Mouse (Mus musculus) forebrain, embryonic 12.5 days (tissue): Measurements from ENCODE around the gene Psmd6. TPM values are rescaled to one million over a fixed set of nuclear protein-coding genes. Genes with fewer than 3 reads are reported as not detected.
A peak's percentile ranks its signal among the peaks of the same experiment; 100 is the strongest.

Experiments
- ATAC-seq: fragments of 200-750 bp; cut with Nextera tagmentation; 2 replicates; pipeline ENCODE4 v1.8.0; 2017; ENCODE audit warnings: moderate TSS enrichment; ENCODE audit not compliant: low FRiP score
- H3K27ac ChIP-seq: fragments of 300-500 bp; sonication (generic); 2 replicates; pipeline ENCODE4 v1.5.1; 2016; ENCODE audit warnings: mild to moderate bottlenecking
- H3K27me3 ChIP-seq: fragments of 300-500 bp; sonication (generic); 2 replicates; pipeline ENCODE4 v1.6.1; 2016; ENCODE audit warnings: mild to moderate bottlenecking
- H3K36me3 ChIP-seq: fragments of 300-500 bp; sonication (generic); replicated peaks from 2 replicates; pipeline ENCODE4 v1.6.1; 2016; ENCODE audit warnings: mild to moderate bottlenecking
- H3K4me1 ChIP-seq: fragments of 300-500 bp; sonication (generic); 2 replicates; pipeline ENCODE4 v1.6.1; 2016
- H3K4me2 ChIP-seq: fragments of 300-500 bp; sonication (generic); 2 replicates; pipeline ENCODE4 v1.6.1; 2016; ENCODE audit warnings: mild to moderate bottlenecking, moderate library complexity
- H3K4me3 ChIP-seq: fragments of 300-500 bp; sonication (generic); replicated peaks from 2 replicates; pipeline ENCODE4 v1.5.1; 2016; ENCODE audit warnings: mild to moderate bottlenecking
- H3K9ac ChIP-seq: fragments of 300-500 bp; sonication (generic); 2 replicates; pipeline ENCODE4 v1.6.1; 2016; ENCODE audit warnings: mild to moderate bottlenecking
- H3K9me3 ChIP-seq: fragments of 300-500 bp; sonication (generic); 2 replicates; pipeline ENCODE4 v1.6.1; 2016
- WGBS: fragments of 180-500 bp; shearing (Covaris S2); methylation state at CpG from one replicate; pipeline ENCODE4 v1.1.7; 2016; 5-methylcytosine and 5-hydroxymethylcytosine counted together
- polyA plus RNA-seq: library from polyadenylated mRNA; unstranded; fragments of >200 nt; fragmentation: Nextera tagmentation; extraction: Ambion mirVana; gene quantifications from 2 replicates; pipeline ENCODE4 v1.2.1, GENCODE M21; 2016

Psmd6 gene
- polyA plus RNA-seq, 1 experiment from 2014 or later, result 292 TPM

GRCm38 (mm10) chr14:14083811-14084210 lies 37.0 kb downstream of the Psmd6 start:
- H3K27ac ChIP-seq, result no peak overlapping the region
- 93% methylated on average over 8 of the region's 8 CpGs for WGBS
- no peaks in the 10 kb centered on the region for H3K27me3 ChIP-seq
- H3K36me3 ChIP-seq, result peaks cover 4% of the 10 kb centered on the region; the same call in 1 of the 2 replicates
- H3K4me1 ChIP-seq, result no peaks in the 10 kb centered on the region
- no peak for ATAC-seq
- H3K9ac ChIP-seq, result no peak overlapping the region
- H3K4me3 ChIP-seq, result no peak overlapping the region
- H3K9me3 ChIP-seq, result no peaks in the 10 kb centered on the region
- H3K4me2 ChIP-seq, result no peak overlapping the region

- H3K27ac ChIP-seq, result no peak overlapping the region
- WGBS, result 89% methylated on average over 6 of the region's 6 CpGs
- ATAC-seq, result no peak
Measured at GRCm38 (mm10) chr14:14080604-14081194, 40.1 kb downstream of the Psmd6 start.

GRCm38 (mm10) chr14:14071456-14071855 lies 49.3 kb downstream of the Psmd6 start:
- no peak for ATAC-seq
- H3K36me3 ChIP-seq, result no peaks in the 10 kb centered on the region
- no peak overlapping the region for H3K4me3 ChIP-seq
- no peaks in the 10 kb centered on the region for H3K9me3 ChIP-seq
- no peak overlapping the region; the same call in 1 of the 2 replicates for H3K4me2 ChIP-seq
- peaks cover 54% of the 10 kb centered on the region for H3K4me1 ChIP-seq
- peak overlapping the region; percentile 90 for H3K27ac ChIP-seq
- no peak overlapping the region for H3K9ac ChIP-seq
- no peaks in the 10 kb centered on the region for H3K27me3 ChIP-seq
- WGBS, result 44% methylated on average over 4 of the region's 4 CpGs

More at GRCm38 (mm10) chr14:14080604-14081194, 40.1 kb downstream of the Psmd6 start:
- Histone ChIP-seq H3K27me3 (no peaks in the 10 kb centered on the region), H3K4me1 (no peaks in the 10 kb centered on the region), H3K4me2 (no peak overlapping the region), H3K36me3 (0 out of 2 replicates have a peak, but pooled peaks cover 4% of the 10 kb centered on the region), H3K9ac (no peak overlapping the region), H3K4me3 (no peak overlapping the region), H3K9me3 (no peaks in the 10 kb centered on the region)

- WGBS, result 2% methylated on average over 6 of the region's 6 CpGs
- H3K4me1 ChIP-seq, result peaks cover 61% of the 10 kb centered on the region
- peak; percentile 89 for ATAC-seq
- no peaks in the 10 kb centered on the region for H3K9me3 ChIP-seq
- H3K4me3 ChIP-seq, result no peak overlapping the region
- peak overlapping the region; percentile 90 for H3K27ac ChIP-seq
- peak overlapping the region; percentile 31 for H3K4me2 ChIP-seq
- H3K27me3 ChIP-seq, result no peaks in the 10 kb centered on the region
- H3K36me3 ChIP-seq, result no peaks in the 10 kb centered on the region
- H3K9ac ChIP-seq, result no peak overlapping the region
Measured at GRCm38 (mm10) chr14:14070541-14071315, 50.1 kb downstream of the Psmd6 start.

GRCm38 (mm10) chr14:14068553-14068952 lies 52.2 kb downstream of the Psmd6 start:
- Histone ChIP-seq H3K4me2 (peak overlapping the region; percentile 43), H3K9me3 (no peaks in the 10 kb centered on the region), H3K9ac (no peak overlapping the region), H3K36me3 (no peaks in the 10 kb centered on the region), H3K27me3 (no peaks in the 10 kb centered on the region), H3K4me3 (no peak overlapping the region), H3K27ac (peak overlapping the region; percentile 86), H3K4me1 (peaks cover 80% of the 10 kb centered on the region)
- no peak for ATAC-seq
- 9% methylated on average over 3 of the region's 3 CpGs for WGBS

- WGBS, result 4% methylated on average over 10 of the region's 10 CpGs
- H3K9ac ChIP-seq, result peak overlapping the region; percentile 38; the same call in 1 of the 2 replicates
Measured at GRCm38 (mm10) chr14:14067648-14068472, 52.9 kb downstream of the Psmd6 start.

GRCm38 (mm10) chr14:14066241-14066640 lies 54.5 kb downstream of the Psmd6 start:
- H3K27ac ChIP-seq, result peak overlapping the region; percentile 86
- 53% methylated on average over 6 of the region's 6 CpGs for WGBS
- no peak overlapping the region for H3K9ac ChIP-seq
- no peak overlapping the region for H3K4me3 ChIP-seq
- H3K4me1 ChIP-seq, result peaks cover 71% of the 10 kb centered on the region
- no peaks in the 10 kb centered on the region for H3K27me3 ChIP-seq
- no peak overlapping the region for H3K4me2 ChIP-seq
- no peaks in the 10 kb centered on the region; the same call in 1 of the 2 replicates for H3K36me3 ChIP-seq
- no peak for ATAC-seq
- H3K9me3 ChIP-seq, result no peaks in the 10 kb centered on the region

More at GRCm38 (mm10) chr14:14067648-14068472, 52.9 kb downstream of the Psmd6 start:
- no peak for ATAC-seq
- Histone ChIP-seq H3K4me3 (no peak overlapping the region; the same call in 1 of the 2 replicates), H3K4me2 (peak overlapping the region; percentile 43), H3K36me3 (no peaks in the 10 kb centered on the region), H3K27me3 (no peaks in the 10 kb centered on the region), H3K4me1 (peaks cover 85% of the 10 kb centered on the region), H3K9me3 (no peaks in the 10 kb centered on the region), H3K27ac (peak overlapping the region; percentile 86)

- Histone ChIP-seq H3K9ac (no peak overlapping the region), H3K27ac (peak overlapping the region; percentile 86), H3K27me3 (no peaks in the 10 kb centered on the region), H3K4me3 (no peak overlapping the region), H3K9me3 (no peaks in the 10 kb centered on the region), H3K36me3 (no peaks in the 10 kb centered on the region; the same call in 1 of the 2 replicates), H3K4me2 (peak overlapping the region; percentile 13; the same call in 1 of the 2 replicates), H3K4me1 (peaks cover 60% of the 10 kb centered on the region)
- peak; percentile 42; the same call in 1 of the 2 replicates for ATAC-seq
- 17% methylated on average over 4 of the region's 4 CpGs for WGBS
Measured at GRCm38 (mm10) chr14:14065142-14065498, 55.7 kb downstream of the Psmd6 start.

- Histone ChIP-seq H3K9me3 (no peaks in the 10 kb centered on the region), H3K27me3 (no peaks in the 10 kb centered on the region), H3K27ac (peak overlapping the region; percentile 86), H3K36me3 (no peaks in the 10 kb centered on the region; the same call in 1 of the 2 replicates), H3K9ac (no peak overlapping the region), H3K4me3 (no peak overlapping the region), H3K4me2 (peak overlapping the region; percentile 13; the same call in 1 of the 2 replicates), H3K4me1 (peaks cover 55% of the 10 kb centered on the region)
- WGBS, result 2% methylated on average over 5 of the region's 5 CpGs
- ATAC-seq, result peak; percentile 79
Measured at GRCm38 (mm10) chr14:14064486-14065141, 56.2 kb downstream of the Psmd6 start.

- Histone ChIP-seq H3K36me3 (peaks cover 5% of the 10 kb centered on the region), H3K9me3 (peaks cover under 1% of the 10 kb centered on the region; the same call in 1 of the 2 replicates), H3K27ac (peak overlapping the region; percentile 86), H3K27me3 (no peaks in the 10 kb centered on the region), H3K9ac (no peak overlapping the region), H3K4me1 (peaks cover 44% of the 10 kb centered on the region), H3K4me3 (no peak overlapping the region), H3K4me2 (peak overlapping the region; percentile 15; the same call in 1 of the 2 replicates)
- 23% methylated on average over 5 of the region's 5 CpGs for WGBS
- ATAC-seq, result peak; percentile 31; the same call in 1 of the 2 replicates
Measured at GRCm38 (mm10) chr14:14063382-14063781, 57.4 kb downstream of the Psmd6 start.

- H3K27ac ChIP-seq, result peak overlapping the region; percentile 86
- ATAC-seq, result no peak
- H3K9ac ChIP-seq, result no peak overlapping the region
- no peaks in the 10 kb centered on the region for H3K27me3 ChIP-seq
- 57% methylated on average over 11 of the region's 11 CpGs for WGBS
- H3K9me3 ChIP-seq, result peaks cover 3% of the 10 kb centered on the region; the same call in 1 of the 2 replicates
- H3K4me2 ChIP-seq, result no peak overlapping the region; the same call in 1 of the 2 replicates
- peaks cover 8% of the 10 kb centered on the region for H3K36me3 ChIP-seq
- no peak overlapping the region for H3K4me3 ChIP-seq
- peaks cover 37% of the 10 kb centered on the region for H3K4me1 ChIP-seq
Measured at GRCm38 (mm10) chr14:14062531-14063245, 58.1 kb downstream of the Psmd6 start.
